Mouse (Mus musculus): ENCODE data around the gene Apba3. TPM values are rescaled to one million over a fixed set of nuclear protein-coding genes. Genes with fewer than 3 reads are reported as not detected.

Apba3 gene
- polyA plus RNA-seq, 1 experiment from 2014 or later: 88.7 TPM

- no peak overlapping the region for H3K9ac ChIP-seq (replicated peaks; ENCODE audit: low read length)
- peaks cover 25% of the 10 kb centered on the region for H3K4me1 ChIP-seq (ENCODE audit: insufficient read depth, low read length)
- ATAC-seq (ENCODE audit: low FRiP score, low TSS enrichment): no peak
- WGBS: 93% methylated on average over 27 of the region's 27 CpGs
- H3K4me2 ChIP-seq (replicated peaks; ENCODE audit: low read depth, low read length): peak overlapping the region; percentile 74; the same call in 1 of the 2 replicates
- H3K27me3 ChIP-seq (ENCODE audit: insufficient read depth, low read length): no peaks in the 10 kb centered on the region
- H3K27ac ChIP-seq (ENCODE audit: low read length): no peak overlapping the region
- H3K36me3 ChIP-seq (ENCODE audit: insufficient read depth, low read length): peaks cover 55% of the 10 kb centered on the region
- H3K4me3 ChIP-seq (ENCODE audit: low read length): peak overlapping the region; percentile 91
- no peaks in the 10 kb centered on the region for H3K9me3 ChIP-seq (ENCODE audit: low read length)
Measured at GRCm38 (mm10) chr10:81322444-81322843, 55.7 kb downstream of the Apba3 start.

Small RNAs within 50 kb of the gene (microRNA-seq; reads per million reads assigned to microRNA genes)
- gene Mir3057: 6.6 reads per million, percentile 24 among the genes with 10 or more reads in this experiment

Other genes starting within 250 kb of the Apba3 start
- gene Diras1, start 241.3 kb upstream of the Apba3 start, polyA plus RNA-seq (2015; fragmentation: Nextera tagmentation; extraction: Ambion mirVana): 0.11 and 0.41 TPM in 2 replicates
- gene Slc39a3, start 229.5 kb upstream of the Apba3 start, polyA plus RNA-seq (2015; fragmentation: Nextera tagmentation; extraction: Ambion mirVana): 19.6 and 19.9 TPM in 2 replicates
- gene Sgta, start 206.8 kb upstream of the Apba3 start, polyA plus RNA-seq (2015; fragmentation: Nextera tagmentation; extraction: Ambion mirVana): 244 and 250 TPM in 2 replicates
- gene Thop1, start 196.9 kb upstream of the Apba3 start, polyA plus RNA-seq (2015; fragmentation: Nextera tagmentation; extraction: Ambion mirVana): 69.6 and 70.0 TPM in 2 replicates
- gene Creb3l3, start 168.1 kb upstream of the Apba3 start, polyA plus RNA-seq (2015; fragmentation: Nextera tagmentation; extraction: Ambion mirVana): 0.24 and 0.29 TPM in 2 replicates
- 195 and 207 TPM in 2 replicates for gene Map2k2, start 161.0 kb upstream of the Apba3 start, polyA plus RNA-seq (2015; fragmentation: Nextera tagmentation; extraction: Ambion mirVana)
- 24.4 and 25.2 TPM in 2 replicates for gene Zbtb7a, start 131.7 kb upstream of the Apba3 start, polyA plus RNA-seq (2015; fragmentation: Nextera tagmentation; extraction: Ambion mirVana)
- 51.0 and 56.2 TPM in 2 replicates for gene Pias4, start 99.0 kb upstream of the Apba3 start, polyA plus RNA-seq (2015; fragmentation: Nextera tagmentation; extraction: Ambion mirVana)
- 663 and 672 TPM in 2 replicates for gene Eef2, start 90.3 kb upstream of the Apba3 start, polyA plus RNA-seq (2015; fragmentation: Nextera tagmentation; extraction: Ambion mirVana)
- 38.4 and 39.3 TPM in 2 replicates for gene Dapk3, start 84.0 kb upstream of the Apba3 start, polyA plus RNA-seq (2015; fragmentation: Nextera tagmentation; extraction: Ambion mirVana)
- gene 4930442H23Rik, start 83.1 kb upstream of the Apba3 start, polyA plus RNA-seq (2015; fragmentation: Nextera tagmentation; extraction: Ambion mirVana): not detected in 2 replicates
- gene Nmrk2, start 64.9 kb upstream of the Apba3 start, polyA plus RNA-seq (2015; fragmentation: Nextera tagmentation; extraction: Ambion mirVana): not detected in 2 replicates
- 0.14 and 0.33 TPM in 2 replicates for gene Atcay, start 36.1 kb upstream of the Apba3 start, polyA plus RNA-seq (2015; fragmentation: Nextera tagmentation; extraction: Ambion mirVana)
- 7.1 and 7.8 TPM in 2 replicates for gene Zfr2, start 33.8 kb upstream of the Apba3 start, polyA plus RNA-seq (2015; fragmentation: Nextera tagmentation; extraction: Ambion mirVana)
- gene Matk, start 14.0 kb upstream of the Apba3 start, polyA plus RNA-seq (2015; fragmentation: Nextera tagmentation; extraction: Ambion mirVana): 8.2 and 8.9 TPM in 2 replicates
- 218 and 238 TPM in 2 replicates for gene Mrpl54, start within 50 bp of the Apba3 start, polyA plus RNA-seq (2015; fragmentation: Nextera tagmentation; extraction: Ambion mirVana)
- 21.9 and 22.6 TPM in 2 replicates for gene Tjp3, start 24.6 kb downstream of the Apba3 start, polyA plus RNA-seq (2015; fragmentation: Nextera tagmentation; extraction: Ambion mirVana)
- 62.9 and 63.9 TPM in 2 replicates for gene Pip5k1c, start 26.0 kb downstream of the Apba3 start, polyA plus RNA-seq (2015; fragmentation: Nextera tagmentation; extraction: Ambion mirVana)
- gene Cactin, start 54.1 kb downstream of the Apba3 start, polyA plus RNA-seq (2015; fragmentation: Nextera tagmentation; extraction: Ambion mirVana): 42.3 and 43.2 TPM in 2 replicates
- 19.7 and 20.2 TPM in 2 replicates for gene Tbxa2r, start 61.8 kb downstream of the Apba3 start, polyA plus RNA-seq (2015; fragmentation: Nextera tagmentation; extraction: Ambion mirVana)
- 0.09 TPM in 2 replicates for gene Gipc3, start 76.3 kb downstream of the Apba3 start, polyA plus RNA-seq (2015; fragmentation: Nextera tagmentation; extraction: Ambion mirVana)
- gene Hmg20b, start 83.5 kb downstream of the Apba3 start, polyA plus RNA-seq (2015; fragmentation: Nextera tagmentation; extraction: Ambion mirVana): 90.6 and 94.5 TPM in 2 replicates
- 9.8 and 12.5 TPM in 2 replicates for gene Mfsd12, start 90.5 kb downstream of the Apba3 start, polyA plus RNA-seq (2015; fragmentation: Nextera tagmentation; extraction: Ambion mirVana)
- 0.98 and 1.2 TPM in 2 replicates for gene 4930404N11Rik, start 98.9 kb downstream of the Apba3 start, polyA plus RNA-seq (2015; fragmentation: Nextera tagmentation; extraction: Ambion mirVana)
- 111 and 115 TPM in 2 replicates for gene Fzr1, start 111.6 kb downstream of the Apba3 start, polyA plus RNA-seq (2015; fragmentation: Nextera tagmentation; extraction: Ambion mirVana)
- gene Dohh, start 117.5 kb downstream of the Apba3 start, polyA plus RNA-seq (2015; fragmentation: Nextera tagmentation; extraction: Ambion mirVana): 87.6 and 104 TPM in 2 replicates
- 5.0 and 5.2 TPM in 2 replicates for gene Gm48551, start 117.5 kb downstream of the Apba3 start, polyA plus RNA-seq (2015; fragmentation: Nextera tagmentation; extraction: Ambion mirVana)
- 1.4 and 1.6 TPM in 2 replicates for gene Gm48552, start 122.0 kb downstream of the Apba3 start, polyA plus RNA-seq (2015; fragmentation: Nextera tagmentation; extraction: Ambion mirVana)
- 42.7 and 44.1 TPM in 2 replicates for gene Smim24, start 126.1 kb downstream of the Apba3 start, polyA plus RNA-seq (2015; fragmentation: Nextera tagmentation; extraction: Ambion mirVana)
- gene Nfic, start 188.7 kb downstream of the Apba3 start, polyA plus RNA-seq (2015; fragmentation: Nextera tagmentation; extraction: Ambion mirVana): 87.8 and 92.0 TPM in 2 replicates
- gene Celf5, start 215.7 kb downstream of the Apba3 start, polyA plus RNA-seq (2015; fragmentation: Nextera tagmentation; extraction: Ambion mirVana): 0.29 and 0.67 TPM in 2 replicates
- 107 and 112 TPM in 2 replicates for gene Ncln, start 229.4 kb downstream of the Apba3 start, polyA plus RNA-seq (2015; fragmentation: Nextera tagmentation; extraction: Ambion mirVana)
- 1.5 and 1.7 TPM in 2 replicates for gene S1pr4, start 233.2 kb downstream of the Apba3 start, polyA plus RNA-seq (2015; fragmentation: Nextera tagmentation; extraction: Ambion mirVana)

All from kidney, embryonic 16.5 days (tissue).